Mouse (Mus musculus) hindbrain, embryonic 12.5 days (tissue): ENCODE measurements around the gene Klrd1. TPM values are rescaled to one million over a fixed set of nuclear protein-coding genes. Genes with fewer than 3 reads are reported as not detected.
"Not testable (repeated sequence)": the region's sequence is repeated elsewhere in the genome, so short reads cannot be mapped to it uniquely, and the experiment has no call there.

Source experiments
- ATAC-seq: fragments of 200-750 bp; cut with Nextera tagmentation; 2 replicates; pipeline ENCODE4 v1.8.0; 2017; ENCODE audit warnings: moderate TSS enrichment; ENCODE audit not compliant: low FRiP score
- H3K27ac ChIP-seq: fragments of 300-500 bp; sonication (generic); 2 replicates; pipeline ENCODE4 v1.5.1; 2016; ENCODE audit warnings: mild to moderate bottlenecking
- H3K27me3 ChIP-seq: fragments of 300-500 bp; sonication (generic); 2 replicates; pipeline ENCODE4 v1.6.1; 2016; ENCODE audit warnings: mild to moderate bottlenecking
- H3K36me3 ChIP-seq: fragments of 300-500 bp; sonication (generic); 2 replicates; pipeline ENCODE4 v1.6.1; 2016; ENCODE audit warnings: mild to moderate bottlenecking
- H3K4me1 ChIP-seq: fragments of 300-500 bp; sonication (generic); 2 replicates; pipeline ENCODE4 v1.6.1; 2016
- H3K4me2 ChIP-seq: fragments of 300-500 bp; sonication (generic); replicated peaks from 2 replicates; pipeline ENCODE4 v1.6.1; 2016; ENCODE audit warnings: mild to moderate bottlenecking
- H3K4me3 ChIP-seq: fragments of 300-500 bp; sonication (generic); 2 replicates; pipeline ENCODE4 v1.5.1; 2016; ENCODE audit warnings: mild to moderate bottlenecking
- H3K9ac ChIP-seq: fragments of 300-500 bp; sonication (generic); 2 replicates; pipeline ENCODE4 v1.6.1; 2016; ENCODE audit warnings: mild to moderate bottlenecking, moderate library complexity
- H3K9me3 ChIP-seq: fragments of 300-500 bp; sonication (generic); replicated peaks from 2 replicates; pipeline ENCODE4 v1.6.1; 2016; ENCODE audit warnings: mild to moderate bottlenecking
- WGBS: fragments of 180-500 bp; shearing (Covaris S2); methylation state at CpG from one replicate; pipeline ENCODE4 v1.1.7; 2016; 5-methylcytosine and 5-hydroxymethylcytosine counted together
- polyA plus RNA-seq: library from polyadenylated mRNA; unstranded; fragments of >200 nt; fragmentation: Nextera tagmentation; extraction: Ambion mirVana; gene quantifications from 2 replicates; pipeline ENCODE4 v1.2.1, GENCODE M21; 2016

Gene Klrd1
- polyA plus RNA-seq, 1 experiment from 2014 or later, result not detected

DNA sequence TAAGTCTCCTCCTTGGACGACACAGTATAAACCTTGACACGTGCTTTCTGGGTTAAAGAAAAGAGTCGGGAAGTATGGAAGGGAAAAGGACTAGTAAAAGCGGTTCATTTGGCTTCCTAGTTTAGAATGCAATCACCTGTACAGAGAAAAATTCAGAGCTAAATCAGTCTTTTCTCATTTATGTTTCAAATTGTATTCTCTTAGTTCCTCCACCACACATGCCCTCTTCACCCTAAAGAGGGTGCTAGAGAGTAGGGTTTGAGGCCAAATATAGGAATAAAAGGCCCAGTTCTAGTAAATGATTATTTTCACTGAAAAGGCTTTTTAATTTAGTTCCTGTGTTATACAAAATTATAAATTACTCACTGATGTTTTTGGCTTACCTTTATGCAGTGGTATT is 10.3 kb upstream of the Klrd1 start:
- Histone ChIP-seq H3K27me3 (no peaks in the 10 kb centered on the region), H3K9me3 (no peaks in the 10 kb centered on the region), H3K4me3 (no peak overlapping the region), H3K27ac (no peak overlapping the region), H3K9ac (no peak overlapping the region), H3K4me1 (no peaks in the 10 kb centered on the region), H3K36me3 (no peaks in the 10 kb centered on the region), H3K4me2 (no peak overlapping the region)
- ATAC-seq, result no peak
- WGBS, result 66% methylated on average over 4 of the region's 4 CpGs

GRCm38 (mm10) chr6:129581896-129582295 is 9.7 kb upstream of the Klrd1 start:
- Histone ChIP-seq H3K9ac (no peak overlapping the region), H3K36me3 (no peaks in the 10 kb centered on the region), H3K27ac (no peak overlapping the region), H3K9me3 (no peaks in the 10 kb centered on the region), H3K4me3 (no peak overlapping the region), H3K4me2 (no peak overlapping the region), H3K4me1 (no peaks in the 10 kb centered on the region), H3K27me3 (no peaks in the 10 kb centered on the region)
- ATAC-seq, result no peak
- 91% methylated on average over 4 of the region's 4 CpGs for WGBS

GRCm38 (mm10) chr6:129583014-129583413 is 8.6 kb upstream of the Klrd1 start:
- H3K9ac ChIP-seq, result no peak overlapping the region
- no peaks in the 10 kb centered on the region for H3K4me1 ChIP-seq
- no peaks in the 10 kb centered on the region for H3K36me3 ChIP-seq
- WGBS, result 81% methylated on average over 3 of the region's 3 CpGs
- no peak for ATAC-seq
- H3K4me2 ChIP-seq, result no peak overlapping the region
- H3K4me3 ChIP-seq, result no peak overlapping the region
- no peak overlapping the region for H3K27ac ChIP-seq
- H3K9me3 ChIP-seq, result no peaks in the 10 kb centered on the region
- H3K27me3 ChIP-seq, result no peaks in the 10 kb centered on the region

- Histone ChIP-seq H3K36me3 (no peaks in the 10 kb centered on the region), H3K4me2 (no peak overlapping the region), H3K27me3 (no peaks in the 10 kb centered on the region), H3K4me3 (no peak overlapping the region), H3K9me3 (no peaks in the 10 kb centered on the region), H3K4me1 (no peaks in the 10 kb centered on the region), H3K27ac (no peak overlapping the region), H3K9ac (no peak overlapping the region)
- ATAC-seq, result no peak
These were observed 16.8 kb downstream of the Klrd1 start for GRCm38 (mm10) chr6:129608372-129608771.

DNA sequence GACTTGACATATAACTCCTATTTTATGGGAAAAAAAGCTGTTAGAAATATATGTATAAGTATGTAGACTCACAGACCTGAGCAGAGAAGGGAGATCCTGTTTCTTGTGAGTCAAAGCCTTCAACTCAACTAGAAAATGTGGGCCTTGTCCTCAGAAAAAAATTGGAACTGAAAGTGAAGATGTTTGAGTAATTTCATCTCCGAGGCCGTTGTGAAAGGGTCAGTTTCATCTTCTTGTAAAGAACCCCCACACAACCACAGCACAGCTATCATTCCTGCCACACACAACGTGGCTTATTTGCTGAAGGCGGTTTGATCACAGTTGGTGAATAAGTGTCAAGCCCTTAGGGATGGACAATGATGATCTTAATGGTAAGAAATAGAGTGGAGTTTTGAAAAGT is 32.2 kb downstream of the Klrd1 start, which contains the start of gene Klrk1:
Gene Klrk1, minus strand, starts transcription at position 130 of the 400 bp plus-strand sequence.
- no peak within 1 kb of the TSS for H3K9ac ChIP-seq
- no peaks in the 10 kb centered on the region for H3K27me3 ChIP-seq
- no peaks in the 10 kb centered on the region for H3K4me1 ChIP-seq
- no peak within 1 kb of the TSS for H3K4me3 ChIP-seq
- H3K9me3 ChIP-seq, result no peaks in the 10 kb centered on the region
- H3K27ac ChIP-seq, result no peak within 1 kb of the TSS
- 82% methylated on average over 4 of the region's 4 CpGs for WGBS
- H3K4me2 ChIP-seq, result no peak within 1 kb of the TSS
- ATAC-seq, result no peak
- no peaks in the 10 kb centered on the region for H3K36me3 ChIP-seq

- H3K4me3 ChIP-seq, H3K9me3 ChIP-seq, H3K4me2 ChIP-seq, ATAC-seq, H3K36me3 ChIP-seq, H3K9ac ChIP-seq, H3K27ac ChIP-seq, H3K27me3 ChIP-seq, H3K4me1 ChIP-seq: not testable (repeated sequence)
- 84% methylated on average over 2 of the region's 2 CpGs for WGBS
These were observed 39.5 kb downstream of the Klrd1 start for GRCm38 (mm10) chr6:129631046-129631445.

- not testable (repeated sequence) for H3K4me3 ChIP-seq, H3K4me1 ChIP-seq, H3K9ac ChIP-seq, H3K27ac ChIP-seq, ATAC-seq, H3K4me2 ChIP-seq, H3K27me3 ChIP-seq, H3K36me3 ChIP-seq, H3K9me3 ChIP-seq
- 85% methylated on average over 3 of the region's 3 CpGs for WGBS
These were observed 51.7 kb downstream of the Klrd1 start, which contains the start of gene Klrc3 for GRCm38 (mm10) chr6:129643237-129643636. Klrc3 (minus strand) TSS chr6:129643337.

DNA sequence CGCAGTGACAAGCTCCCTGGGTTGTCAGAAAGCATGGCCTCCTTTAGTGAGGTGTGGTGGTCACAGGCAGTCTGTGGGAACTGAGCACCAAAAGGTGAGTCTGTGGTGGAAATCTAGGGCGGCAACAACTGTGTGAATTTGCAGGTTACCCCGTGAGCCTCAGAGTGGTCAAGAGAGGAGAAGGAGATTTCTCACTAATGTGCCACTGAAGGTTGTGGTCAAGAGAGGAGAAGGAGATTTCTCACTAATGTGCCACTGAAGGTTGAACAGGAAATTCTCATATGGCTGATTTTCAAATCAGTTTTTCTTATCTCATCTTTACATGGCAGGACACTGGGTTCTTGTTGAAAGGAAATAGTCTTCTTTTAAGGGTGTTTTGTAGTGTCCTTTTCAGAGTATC is 52.5 kb downstream of the Klrd1 start:
- not testable (repeated sequence) for ATAC-seq

More for the DNA sequence above, 52.5 kb downstream of the Klrd1 start:
- H3K9ac ChIP-seq, H3K4me3 ChIP-seq, H3K9me3 ChIP-seq, H3K27me3 ChIP-seq, H3K4me1 ChIP-seq, H3K4me2 ChIP-seq, H3K27ac ChIP-seq, H3K36me3 ChIP-seq: not testable (repeated sequence)
- WGBS, result 83% methylated on average over 1 of the region's 3 CpGs

Other genes with a start within 250 kb of the Klrd1 start
- gene Clec12a, start 249.1 kb upstream of the Klrd1 start, polyA plus RNA-seq, result 0.38 and 0.40 TPM in 2 replicates
- gene Clec12b, start 205.9 kb upstream of the Klrd1 start, polyA plus RNA-seq, result 0.17 TPM in 1 of 2 replicates, not detected in the other
- 4.8 TPM in 2 replicates for gene Clec1b, start 194.5 kb upstream of the Klrd1 start, polyA plus RNA-seq
- 0.12 and 0.16 TPM in 2 replicates for gene Clec9a, start 182.9 kb upstream of the Klrd1 start, polyA plus RNA-seq
- gene Clec1a, start 139.8 kb upstream of the Klrd1 start, polyA plus RNA-seq, result 0.98 and 1.2 TPM in 2 replicates
- gene Olr1, start 84.6 kb upstream of the Klrd1 start, polyA plus RNA-seq, result 0.07 TPM in 1 of 2 replicates, not detected in the other
- gene Tmem52b, start 79.2 kb upstream of the Klrd1 start, polyA plus RNA-seq, result not detected in 2 replicates
- 105 and 106 TPM in 2 replicates for gene Gabarapl1, start 58.6 kb upstream of the Klrd1 start, polyA plus RNA-seq
- not detected in 2 replicates for gene Klre1, start 13.9 kb upstream of the Klrd1 start, polyA plus RNA-seq
- 0.25 TPM in 2 replicates for gene Klrk1, start 32.1 kb downstream of the Klrd1 start, polyA plus RNA-seq
- gene Klrc3, start 51.6 kb downstream of the Klrd1 start, polyA plus RNA-seq, result not detected in 2 replicates
- gene Klrc2, start 68.9 kb downstream of the Klrd1 start, polyA plus RNA-seq, result not detected in 2 replicates
- not detected in 2 replicates for gene Klrc1, start 87.2 kb downstream of the Klrd1 start, polyA plus RNA-seq
- not detected in 2 replicates for gene Klri1, start 125.3 kb downstream of the Klrd1 start, polyA plus RNA-seq
- gene Klri2, start 148.7 kb downstream of the Klrd1 start, polyA plus RNA-seq, result not detected in 2 replicates
- not detected in 2 replicates for gene Gm156, start 192.5 kb downstream of the Klrd1 start, polyA plus RNA-seq